Mouse (Mus musculus) c-Kit-positive CD71-positive TER-119-positive erythroid progenitor cells, embryonic 14.5 days (primary cell): Measurements from ENCODE around the gene Inf2.

Source experiments
- DNase-seq: peaks from one replicate; pipeline ENCODE4 v3.0.0-alpha.2; 2013; ENCODE audit warnings: low spot score

Inf2 gene

GRCm38 (mm10) chr12:112660576-112661326 is 72.2 kb downstream of the Inf2 start:
- no peak for DNase-seq

- no peak for DNase-seq
These were observed 72.7 kb downstream of the Inf2 start for GRCm38 (mm10) chr12:112661327-112661605.

- DNase-seq, result no peak
These were observed 73.3 kb downstream of the Inf2 start for GRCm38 (mm10) chr12:112661851-112662250.

- DNase-seq, result no peak
These were observed 74.7 kb downstream of the Inf2 start for GRCm38 (mm10) chr12:112663303-112663702.

GRCm38 (mm10) chr12:112663716-112664115 is 75.1 kb downstream of the Inf2 start:
- no peak for DNase-seq

GRCm38 (mm10) chr12:112664124-112664523 is 75.5 kb downstream of the Inf2 start:
- DNase-seq, result no peak

- DNase-seq, result no peak
These were observed 76.1 kb downstream of the Inf2 start for GRCm38 (mm10) chr12:112664656-112665055.
